Mouse (Mus musculus) small intestine, adult 2 months (tissue): Measurements from ENCODE around the gene Sipa1l2.

Source experiments
- CTCF ChIP-seq: fragments of 200-500 bp; IDR thresholded peaks from 2 replicates; pipeline ENCODE4 v1.5.1; 2012; ENCODE audit warnings: low read depth, mild to moderate bottlenecking, control low read depth, inconsistent platforms, low read length, moderate library complexity, mixed read lengths; ENCODE audit not compliant: insufficient replicate concordance, insufficient read length; ENCODE audit errors: extremely low read depth
- POLR2A ChIP-seq: fragments of 200-500 bp; IDR thresholded peaks from 2 replicates; pipeline ENCODE4 v1.6.1; 2012; ENCODE audit warnings: low read depth, mild to moderate bottlenecking, control low read depth, inconsistent platforms, low read length, moderate library complexity

DNA sequence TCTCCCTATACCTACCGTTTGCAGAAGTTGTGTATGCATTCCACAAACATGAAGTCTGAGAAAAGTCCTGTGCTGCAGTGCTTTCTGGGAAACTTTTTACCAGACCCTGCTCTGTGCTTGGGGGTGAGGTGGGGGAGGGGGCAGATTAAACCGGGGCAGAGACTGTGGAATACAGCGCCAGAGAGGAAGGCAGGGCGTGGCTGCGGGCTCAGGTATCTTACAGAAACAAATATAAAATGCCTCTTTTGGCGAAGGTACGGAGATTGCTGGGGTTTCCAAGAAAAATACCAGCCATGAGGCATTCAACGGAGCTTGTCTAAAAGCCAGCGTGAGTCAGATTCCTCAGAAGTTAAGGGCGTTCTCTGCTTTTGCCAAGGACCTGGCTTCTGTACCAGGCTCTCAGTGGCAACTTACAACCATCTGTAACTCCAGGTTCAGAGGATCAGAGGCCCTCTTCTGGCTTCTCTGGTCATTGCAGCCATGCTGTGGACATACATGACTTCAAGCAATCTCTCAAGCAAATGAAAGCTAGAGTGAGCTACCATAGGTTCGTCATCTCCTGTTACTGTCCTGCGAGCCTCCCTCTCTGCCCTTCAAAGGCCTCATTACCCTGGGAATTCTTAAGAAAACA, 1.3 kb upstream of the Sipa1l2 start:
- no peak for TF ChIP-seq POLR2A
- peak; percentile 41; the same call in 1 of the 2 replicates for TF ChIP-seq CTCF
